Mouse (Mus musculus) layer of hippocampus, adult 11-12 months (tissue): ENCODE data around the gene Gm17026.
"Not testable (repeated sequence)": the region's sequence is repeated elsewhere in the genome, so short reads cannot be mapped to it uniquely, and the experiment has no call there.

Experiments used
- DNase-seq: peaks from one replicate; pipeline ENCODE4 v3.0.0; 2022; ENCODE audit warnings: low spot score

The Gm17026 gene

GRCm38 (mm10) chr14:42259948-42260347, at the start of gene Gm17026:
Gm17026 (minus strand) TSS chr14:42260048.
- DNase-seq: not testable (repeated sequence)

- DNase-seq: not testable (repeated sequence)
These were observed 37.4 kb upstream of the Gm17026 start, which contains the start of gene Gm9611 for GRCm38 (mm10) chr14:42297258-42297657. Gm9611 (minus strand) TSS chr14:42297358.

- DNase-seq: not testable (repeated sequence)
These were observed 42.9 kb downstream of the Gm17026 start for GRCm38 (mm10) chr14:42216766-42217537.
